Mouse (Mus musculus) erythroblast, embryonic 14.5 days (primary cell): ENCODE data around the gene Stmnd1. TPM values are rescaled to one million over a fixed set of nuclear protein-coding genes. Genes with fewer than 3 reads are reported as not detected.

Experiments used
- H3K27me3 ChIP-seq: 2 replicates; pipeline ENCODE4 v1.6.1; 2012; ENCODE audit warnings: inconsistent platforms; ENCODE audit not compliant: control insufficient read depth
- H3K36me3 ChIP-seq: 2 replicates; pipeline ENCODE4 v1.6.1; 2012; ENCODE audit warnings: mild to moderate bottlenecking, inconsistent platforms; ENCODE audit not compliant: control insufficient read depth
- H3K4me1 ChIP-seq: 2 replicates; pipeline ENCODE4 v1.6.1; 2012; ENCODE audit warnings: inconsistent platforms; ENCODE audit not compliant: control insufficient read depth
- H3K4me3 ChIP-seq: replicated peaks from 2 replicates; pipeline ENCODE3; 2012; ENCODE audit warnings: moderate library complexity, mild to moderate bottlenecking, inconsistent platforms
- H3K9me3 ChIP-seq: 2 replicates; pipeline ENCODE4 v1.6.1; 2012; ENCODE audit warnings: low read length, inconsistent platforms, mixed read lengths; ENCODE audit not compliant: control insufficient read depth
- GATA1 ChIP-seq: IDR thresholded peaks from 2 replicates; pipeline ENCODE4 v1.6.1; 2012; ENCODE audit warnings: low read length, inconsistent platforms, mixed read lengths
- TAL1 ChIP-seq: IDR thresholded peaks from 3 replicates; pipeline ENCODE4 v1.6.1; 2012; ENCODE audit warnings: low read length, inconsistent platforms, mixed read lengths
- polyA plus RNA-seq: library from polyadenylated mRNA; stranded (reverse); fragments of >175 nt; gene quantifications from 2 replicates; pipeline ENCODE4 v1.2.3, GENCODE M21; 2012

The Stmnd1 gene
- polyA plus RNA-seq, 1 experiment, result not detected

- TF ChIP-seq GATA1 (no peak), TAL1 (no peak)
- Histone ChIP-seq H3K4me1 (peaks cover 4% of the 10 kb centered on the region), H3K9me3 (no peaks in the 10 kb centered on the region), H3K27me3 (no peaks in the 10 kb centered on the region), H3K4me3 (no peak overlapping the region), H3K36me3 (no peaks in the 10 kb centered on the region)
Observed at GRCm38 (mm10) chr13:46254171-46254570, 19.4 kb upstream of the Stmnd1 start.

DNA sequence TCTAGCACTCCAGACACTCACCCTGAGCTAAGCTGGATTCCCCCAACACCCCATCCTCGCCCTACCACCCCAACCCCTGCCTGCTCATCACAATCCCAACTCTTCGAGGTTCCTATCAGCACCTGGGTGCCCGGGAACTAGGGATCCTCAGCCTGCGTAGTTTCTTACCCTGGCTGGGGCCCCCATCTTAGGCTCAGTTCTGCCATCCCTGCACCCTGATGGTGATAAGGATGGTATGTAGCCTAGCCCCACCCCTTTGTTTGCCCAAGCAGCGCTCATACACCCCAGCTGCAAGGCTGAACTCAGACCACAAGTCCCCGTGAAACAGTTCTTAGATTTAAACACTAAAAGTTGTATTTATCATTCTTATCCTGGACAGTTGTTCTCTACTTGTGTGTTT lies 17.9 kb upstream of the Stmnd1 start:
- no peaks in the 10 kb centered on the region for H3K27me3 ChIP-seq
- peaks cover 4% of the 10 kb centered on the region for H3K4me1 ChIP-seq
- TF ChIP-seq TAL1 (no peak), GATA1 (no peak)
- H3K4me3 ChIP-seq, result no peak overlapping the region
- no peaks in the 10 kb centered on the region for H3K36me3 ChIP-seq
- H3K9me3 ChIP-seq, result no peaks in the 10 kb centered on the region

DNA sequence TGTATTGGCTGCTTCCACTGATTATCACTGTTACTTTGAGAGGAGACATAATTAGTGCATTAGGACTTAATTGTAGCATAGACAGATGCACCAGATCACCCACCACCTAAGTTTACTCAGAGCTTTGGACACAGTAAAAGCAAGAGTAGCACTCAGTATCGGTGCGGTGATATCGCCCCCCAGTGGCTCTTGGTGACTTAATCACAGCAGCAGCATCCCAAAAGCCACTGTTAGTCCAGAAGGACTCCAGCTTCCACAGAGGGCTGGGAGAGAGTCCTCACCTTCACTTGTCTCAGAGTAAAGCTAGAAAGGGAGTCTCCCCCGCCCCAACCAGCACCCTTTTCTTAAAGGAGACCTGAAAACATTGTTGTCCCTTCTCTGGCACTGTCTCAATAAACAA lies 15.7 kb upstream of the Stmnd1 start:
- TF ChIP-seq GATA1, result no peak
- TF ChIP-seq TAL1, result no peak
- peaks cover 4% of the 10 kb centered on the region for H3K4me1 ChIP-seq
- H3K36me3 ChIP-seq, result no peaks in the 10 kb centered on the region

GRCm38 (mm10) chr13:46259526-46259925 lies 14.0 kb upstream of the Stmnd1 start:
- no peaks in the 10 kb centered on the region for H3K9me3 ChIP-seq
- H3K4me3 ChIP-seq, result no peak overlapping the region
- H3K27me3 ChIP-seq, result no peaks in the 10 kb centered on the region
- TF ChIP-seq GATA1 (no peak), TAL1 (no peak)
- no peaks in the 10 kb centered on the region for H3K36me3 ChIP-seq
- peaks cover 4% of the 10 kb centered on the region for H3K4me1 ChIP-seq

More for the DNA sequence above, 15.7 kb upstream of the Stmnd1 start:
- H3K9me3 ChIP-seq, result no peaks in the 10 kb centered on the region
- H3K4me3 ChIP-seq, result no peak overlapping the region
- H3K27me3 ChIP-seq, result no peaks in the 10 kb centered on the region

- Histone ChIP-seq H3K36me3 (no peaks in the 10 kb centered on the region), H3K27me3 (no peaks in the 10 kb centered on the region), H3K9me3 (no peaks in the 10 kb centered on the region), H3K4me1 (no peaks in the 10 kb centered on the region), H3K4me3 (no peak overlapping the region)
- TF ChIP-seq TAL1 (no peak), GATA1 (no peak)
Observed at GRCm38 (mm10) chr13:46261244-46261643, 12.3 kb upstream of the Stmnd1 start.

- no peaks in the 10 kb centered on the region for H3K9me3 ChIP-seq
- H3K4me1 ChIP-seq, result peaks cover 3% of the 10 kb centered on the region; the same call in 1 of the 2 replicates
- no peaks in the 10 kb centered on the region for H3K27me3 ChIP-seq
- TF ChIP-seq TAL1 (no peak), GATA1 (no peak)
- H3K36me3 ChIP-seq, result no peaks in the 10 kb centered on the region
- H3K4me3 ChIP-seq, result no peak overlapping the region
Observed at GRCm38 (mm10) chr13:46267783-46268182, 5.7 kb upstream of the Stmnd1 start.

DNA sequence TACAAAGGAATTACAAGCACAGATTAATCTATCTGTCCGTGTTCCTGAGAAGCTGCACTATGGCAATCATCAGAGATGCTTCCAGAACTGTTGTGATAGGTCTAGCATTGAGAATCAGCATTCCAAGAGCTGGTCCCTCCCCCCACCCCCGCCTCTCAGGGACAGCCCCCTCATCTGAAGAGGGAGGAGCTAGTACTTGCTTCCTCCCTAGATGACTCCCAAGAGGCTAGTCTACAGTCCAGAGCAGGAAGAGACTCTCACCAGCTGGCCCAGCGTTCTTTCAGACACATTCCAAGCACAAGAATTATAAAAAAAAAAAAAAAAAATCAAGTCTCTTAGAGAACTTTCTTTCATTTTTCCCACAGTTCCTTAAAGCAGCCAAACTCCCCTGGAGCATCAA lies 5.2 kb upstream of the Stmnd1 start:
- no peaks in the 10 kb centered on the region for H3K9me3 ChIP-seq
- TF ChIP-seq GATA1 (no peak), TAL1 (no peak)
- no peaks in the 10 kb centered on the region for H3K36me3 ChIP-seq
- no peak overlapping the region for H3K4me3 ChIP-seq
- no peaks in the 10 kb centered on the region for H3K27me3 ChIP-seq
- H3K4me1 ChIP-seq, result peaks cover 3% of the 10 kb centered on the region; the same call in 1 of the 2 replicates

- Histone ChIP-seq H3K4me1 (peaks cover 3% of the 10 kb centered on the region; the same call in 1 of the 2 replicates), H3K4me3 (no peak overlapping the region)
Observed at GRCm38 (mm10) chr13:46268815-46269445, 4.6 kb upstream of the Stmnd1 start.

DNA sequence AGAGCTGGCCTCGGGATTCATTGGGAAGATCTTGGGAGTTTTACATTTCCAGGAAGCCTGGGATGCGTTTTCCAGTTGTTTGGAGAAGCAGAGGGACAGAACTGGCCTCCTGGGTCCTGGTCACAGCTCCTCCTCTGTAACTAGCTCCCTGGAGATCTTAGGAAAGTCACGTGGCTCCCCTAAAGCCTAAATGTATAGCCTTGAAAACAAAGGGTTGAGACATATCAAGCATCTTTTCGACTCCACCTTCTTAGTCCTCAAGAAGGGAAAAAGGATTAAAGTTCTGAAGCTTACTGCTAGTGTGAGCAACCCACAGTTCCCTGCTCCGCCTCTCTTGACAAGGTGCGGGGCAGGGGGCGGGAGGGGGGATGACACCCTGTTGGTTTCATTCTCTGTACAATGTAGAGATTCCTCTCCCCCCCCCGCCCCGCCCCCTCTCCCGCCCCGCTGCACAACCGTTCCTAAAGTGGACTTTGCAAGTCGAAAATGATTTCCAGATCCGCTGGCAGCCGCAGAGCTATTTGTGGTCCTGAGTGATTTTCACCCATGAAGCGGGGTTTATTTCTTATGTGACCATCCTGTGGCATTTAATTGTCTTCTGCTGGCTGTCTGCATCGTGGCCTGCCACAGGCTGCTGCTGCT lies 589 bp upstream of the Stmnd1 start:
- Histone ChIP-seq H3K9me3 (no peaks in the 10 kb centered on the region), H3K27me3 (no peaks in the 10 kb centered on the region), H3K36me3 (no peaks in the 10 kb centered on the region), H3K4me1 (no peaks in the 10 kb centered on the region; the same call in 1 of the 2 replicates), H3K4me3 (no peak overlapping the region)
- TF ChIP-seq GATA1, result no peak
- no peak for TF ChIP-seq TAL1

More at GRCm38 (mm10) chr13:46268815-46269445, 4.6 kb upstream of the Stmnd1 start:
- TF ChIP-seq GATA1 (no peak), TAL1 (no peak)
- H3K36me3 ChIP-seq, result no peaks in the 10 kb centered on the region
- no peaks in the 10 kb centered on the region for H3K27me3 ChIP-seq
- H3K9me3 ChIP-seq, result no peaks in the 10 kb centered on the region
